Mouse (Mus musculus) frontal cortex, adult 2 months (tissue): ENCODE measurements around the gene Ambra1. TPM values are rescaled to one million over a fixed set of nuclear protein-coding genes. Genes with fewer than 3 reads are reported as not detected.
A peak's percentile ranks its signal among the peaks of the same experiment; 100 is the strongest.
"Not testable (repeated sequence)": the region's sequence is repeated elsewhere in the genome, so short reads cannot be mapped to it uniquely, and the experiment has no call there.

Source experiments
- DNase-seq, 2 experiments: peaks; one replicate each; pipeline ENCODE4 v3.0.0; 2022; ENCODE audit warnings: low spot score in 1 of 2; ENCODE audit errors: extremely low spot score in 1 of 2
- polyA plus RNA-seq: library from polyadenylated mRNA; depleted of rRNA; stranded (reverse); fragments of >200 nt; gene quantifications from 2 replicates; pipeline ENCODE4 v1.2.3, GENCODE M21; 2012; rRNA removed

Ambra1 gene
- polyA plus RNA-seq, result 37.2 and 39.1 TPM in 2 replicates

GRCm38 (mm10) chr2:91729971-91730821 is at the start of gene Ambra1:
Ambra1 (plus strand) TSS chr2:91730134.
- DNase-seq, result peak; percentile 78 to 93

DNA sequence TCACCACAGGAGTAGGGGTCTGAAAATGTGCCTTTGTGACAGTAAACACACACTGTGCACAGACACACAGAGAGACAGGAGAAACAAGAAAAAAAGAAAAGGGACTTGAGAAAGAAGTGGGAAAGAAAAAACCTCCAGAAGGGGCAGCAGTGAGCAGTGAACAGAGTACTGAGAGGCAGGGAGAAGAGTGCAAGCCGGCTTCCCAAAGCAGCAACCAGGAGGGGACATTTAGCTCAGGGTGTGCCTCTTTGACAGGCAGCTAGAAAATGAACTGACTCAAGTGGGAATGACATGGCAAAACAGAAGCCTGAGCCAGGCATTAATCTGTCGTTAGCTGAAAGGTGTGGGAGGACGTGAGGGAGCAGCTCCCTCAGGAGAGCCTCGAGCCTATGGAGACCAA is 47.1 kb upstream of the Ambra1 start:
- DNase-seq, result peak; percentile 41 to 90

DNA sequence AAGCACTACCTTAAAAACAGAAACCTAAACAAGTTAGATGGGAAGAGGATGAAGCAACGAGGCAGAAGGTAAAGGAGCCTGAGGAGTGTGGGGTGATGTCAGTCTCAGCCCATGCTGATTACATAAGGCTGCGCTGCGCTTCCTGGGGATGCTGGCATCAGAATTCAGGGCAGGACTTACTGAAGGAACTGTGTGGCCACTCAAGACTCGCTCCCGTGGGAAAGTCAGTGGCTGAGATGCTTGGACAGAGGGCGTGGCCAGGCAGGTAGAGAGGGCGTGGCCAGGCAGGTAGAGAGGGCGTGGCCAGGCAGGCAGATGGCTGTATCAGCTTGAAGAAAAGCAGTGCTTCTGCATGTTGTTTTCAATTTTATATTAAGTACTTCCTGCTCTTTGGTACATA is 46.0 kb upstream of the Ambra1 start:
- peak in 1 of 2 experiments; percentile 30 for DNase-seq

- peak; percentile 44 to 48 for DNase-seq
These were observed 40.5 kb upstream of the Ambra1 start for GRCm38 (mm10) chr2:91689452-91689851.

GRCm38 (mm10) chr2:91695436-91696224 is 34.3 kb upstream of the Ambra1 start:
- DNase-seq, result peak in 1 of 2 experiments; percentile 56

- peak in 1 of 2 experiments; percentile 32 for DNase-seq
These were observed 33.7 kb upstream of the Ambra1 start for GRCm38 (mm10) chr2:91696225-91696590.

DNA sequence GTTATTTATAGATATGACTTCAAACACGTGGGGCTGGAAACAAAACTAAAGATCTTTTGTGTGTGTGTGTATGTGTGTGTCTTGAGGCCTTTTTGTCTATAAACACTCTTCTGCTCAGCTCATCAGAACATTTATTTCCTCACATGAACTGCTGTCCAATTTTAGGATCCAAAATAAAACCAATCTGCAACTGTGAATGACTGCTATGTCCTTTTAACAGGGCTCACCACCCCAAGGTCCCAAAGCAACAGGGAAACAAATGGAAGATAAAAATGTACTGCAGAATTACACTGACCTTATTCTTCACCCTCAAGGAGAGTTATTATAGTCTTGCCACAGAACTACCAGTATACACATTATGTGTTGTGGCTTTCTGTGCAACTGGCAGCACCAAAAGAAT is 30.7 kb upstream of the Ambra1 start:
- no peak for DNase-seq

GRCm38 (mm10) chr2:91701366-91701765 is 28.6 kb upstream of the Ambra1 start:
- no peak for DNase-seq

DNA sequence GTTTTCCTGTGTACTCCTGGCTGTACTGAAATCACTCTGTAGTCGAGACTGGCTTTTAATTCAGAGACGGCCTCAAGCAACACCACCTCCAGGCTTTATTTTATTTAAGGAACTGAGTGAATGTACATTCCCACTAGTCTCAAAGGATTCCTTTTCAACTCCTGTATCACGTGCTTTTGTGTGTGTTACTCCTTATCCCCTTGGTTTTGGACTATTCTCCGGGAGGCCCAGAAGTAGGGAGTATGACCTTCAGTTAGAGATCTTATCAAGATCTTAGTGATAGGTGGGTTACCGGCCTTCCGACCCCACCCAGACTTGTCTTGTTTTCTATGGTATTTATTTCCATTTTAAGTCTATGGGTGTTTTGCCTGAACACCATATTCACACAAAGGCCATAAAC is 24.2 kb upstream of the Ambra1 start:
- no peak for DNase-seq

DNA sequence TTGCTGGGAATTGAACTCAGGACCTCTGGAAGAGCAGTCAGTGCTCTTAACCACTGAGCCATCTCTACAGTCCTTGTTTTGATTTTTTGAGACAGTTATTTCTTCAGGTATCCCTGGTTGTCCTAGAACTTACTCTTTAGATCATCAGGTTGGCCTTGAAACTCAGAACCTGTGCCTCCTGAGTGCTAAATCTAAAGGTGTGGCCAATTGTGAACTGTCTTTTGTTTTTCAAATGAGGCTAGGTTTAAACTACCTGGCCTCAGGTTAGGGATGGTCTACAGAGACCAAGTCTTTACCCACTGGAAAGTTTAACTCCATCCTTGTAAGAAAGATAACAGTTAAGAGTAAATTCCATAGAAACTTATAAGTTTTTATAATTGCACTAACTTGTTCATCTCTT is 23.5 kb upstream of the Ambra1 start:
- DNase-seq, result no peak

- DNase-seq, result no peak
These were observed 21.6 kb upstream of the Ambra1 start for GRCm38 (mm10) chr2:91708361-91708760.

DNA sequence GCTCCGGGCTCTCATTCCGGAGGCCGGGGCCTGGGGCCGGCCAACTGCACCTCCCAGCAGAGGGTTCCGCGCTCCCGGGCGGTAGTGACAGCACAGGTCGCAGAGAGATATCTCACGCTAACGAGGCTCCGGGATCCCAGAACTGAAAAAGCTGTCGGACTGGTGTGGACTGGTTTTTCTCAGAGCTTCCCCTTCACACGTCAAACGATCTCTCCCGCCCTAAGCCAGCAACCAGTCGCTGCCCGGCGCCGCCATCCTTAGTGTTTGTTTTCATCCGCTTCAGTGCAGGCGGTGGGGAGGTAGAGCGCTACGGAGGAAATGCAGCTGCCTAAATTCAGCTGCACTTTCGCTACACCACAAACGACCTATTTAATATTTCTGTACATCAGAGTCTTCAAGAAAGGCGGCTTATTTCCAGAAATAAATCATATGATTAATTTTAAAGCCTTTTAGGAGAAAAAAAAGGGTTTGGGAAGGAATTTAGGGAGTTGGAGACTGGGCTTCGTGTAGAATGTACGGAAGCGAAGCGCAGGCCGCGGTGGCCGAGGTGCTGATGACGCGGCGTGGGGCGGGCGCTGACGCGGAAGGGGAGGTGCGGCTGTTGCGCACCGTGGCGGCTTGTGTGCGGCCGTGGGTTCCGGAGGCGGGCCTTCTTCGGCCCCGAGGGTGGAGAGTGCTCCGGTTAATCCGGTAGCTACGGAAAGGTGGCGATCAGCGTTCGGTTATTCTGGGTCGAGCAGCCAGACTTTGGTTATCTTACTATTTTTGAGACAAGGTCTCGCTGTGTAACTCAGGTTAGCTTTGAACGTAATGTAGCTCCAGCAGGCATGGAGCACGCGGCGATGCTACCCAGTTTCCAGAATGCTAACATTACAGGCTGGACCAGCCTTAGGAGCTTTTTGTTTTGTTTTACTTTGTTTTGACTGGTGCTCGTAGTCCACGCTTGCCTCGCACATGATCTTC is 19.4 kb upstream of the Ambra1 start, which contains the start of the genes Atg13 and Harbi1:
Atg13 (minus strand) TSS at position 305 of the 963 bp plus-strand sequence.
Harbi1 (plus strand) TSS at position 581 of the 963 bp plus-strand sequence.
- DNase-seq, result peak; percentile 82 to 93

GRCm38 (mm10) chr2:91711256-91711925 is 18.5 kb upstream of the Ambra1 start:
- DNase-seq, result no peak

GRCm38 (mm10) chr2:91714921-91715320 is 15.0 kb upstream of the Ambra1 start:
- no peak for DNase-seq

GRCm38 (mm10) chr2:91718276-91718675 is 11.7 kb upstream of the Ambra1 start:
- DNase-seq, result no peak

DNA sequence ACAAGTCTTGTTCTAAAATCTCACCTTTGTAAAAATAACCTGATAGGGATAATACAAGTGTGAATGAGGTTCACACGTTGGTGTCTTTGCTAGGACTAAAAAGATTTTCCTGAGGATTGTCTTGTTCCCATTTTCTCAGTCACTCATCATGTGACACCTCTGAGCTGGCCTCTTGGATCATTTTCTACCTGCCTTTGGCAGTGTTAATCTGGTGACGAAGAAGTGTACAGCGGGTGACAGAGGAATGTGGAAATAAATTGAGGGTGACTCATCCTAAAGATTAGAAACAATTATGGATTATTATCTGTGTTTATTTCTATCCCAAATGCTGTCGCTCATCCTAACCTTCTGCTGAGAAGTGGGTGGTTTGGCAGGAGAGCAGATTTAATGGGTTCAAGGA is 6.6 kb upstream of the Ambra1 start:
- no peak for DNase-seq

GRCm38 (mm10) chr2:91723951-91724350 is 6.0 kb upstream of the Ambra1 start:
- no peak for DNase-seq

DNA sequence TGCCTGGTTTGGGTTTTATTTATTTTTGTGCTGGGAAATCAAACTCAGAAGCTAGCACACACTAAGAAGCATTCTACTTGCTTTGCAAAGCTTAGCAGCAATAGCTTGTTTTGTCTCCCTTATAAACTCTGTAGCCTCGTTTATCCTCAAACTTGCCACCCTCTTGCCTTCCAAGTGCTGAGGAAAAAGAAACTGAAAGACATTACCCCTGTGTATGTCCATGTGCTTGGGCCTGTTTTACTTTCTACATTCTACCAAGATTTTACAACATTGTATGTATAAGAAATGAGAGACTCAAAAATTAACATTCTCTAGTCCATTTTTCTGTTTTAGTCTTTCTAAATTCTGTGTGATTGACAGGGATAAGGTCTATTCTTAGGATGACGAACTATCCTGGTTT is 5.2 kb upstream of the Ambra1 start:
- no peak for DNase-seq

GRCm38 (mm10) chr2:91725476-91725875 is 4.5 kb upstream of the Ambra1 start:
- DNase-seq, result not testable (repeated sequence)

DNA sequence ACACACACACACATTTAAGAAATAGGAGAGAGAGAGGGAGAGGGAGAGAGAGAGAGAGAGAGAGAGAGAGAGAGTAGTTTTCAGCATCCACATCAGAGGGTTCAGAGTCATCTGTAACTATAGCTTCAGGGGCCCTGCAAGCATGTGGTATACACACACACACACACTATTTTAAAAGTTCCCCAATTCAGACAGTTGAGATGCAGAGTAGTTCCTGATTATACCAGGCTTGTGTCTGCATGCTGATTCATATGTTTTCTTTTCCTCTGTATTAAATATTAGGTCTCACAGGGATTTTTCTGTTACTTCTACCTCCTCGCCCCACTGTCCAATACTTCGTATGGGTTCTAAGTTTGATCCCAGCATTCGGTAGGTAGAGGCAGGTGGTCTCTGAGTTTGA is 2.9 kb upstream of the Ambra1 start:
- no peak for DNase-seq
